Mouse (Mus musculus) lung, postnatal 14 days (tissue): Measurements from ENCODE around the gene Cntnap5b.
"Not testable (repeated sequence)": the region's sequence is repeated elsewhere in the genome, so short reads cannot be mapped to it uniquely, and the experiment has no call there.

Experiments used
- DNase-seq: peaks from one replicate; pipeline ENCODE4 v3.0.0; 2021

Cntnap5b gene

GRCm38 (mm10) chr1:99772614-99773013, at the start of gene Cntnap5b:
Cntnap5b (plus strand) TSS chr1:99772765.
- DNase-seq, result no peak

DNA sequence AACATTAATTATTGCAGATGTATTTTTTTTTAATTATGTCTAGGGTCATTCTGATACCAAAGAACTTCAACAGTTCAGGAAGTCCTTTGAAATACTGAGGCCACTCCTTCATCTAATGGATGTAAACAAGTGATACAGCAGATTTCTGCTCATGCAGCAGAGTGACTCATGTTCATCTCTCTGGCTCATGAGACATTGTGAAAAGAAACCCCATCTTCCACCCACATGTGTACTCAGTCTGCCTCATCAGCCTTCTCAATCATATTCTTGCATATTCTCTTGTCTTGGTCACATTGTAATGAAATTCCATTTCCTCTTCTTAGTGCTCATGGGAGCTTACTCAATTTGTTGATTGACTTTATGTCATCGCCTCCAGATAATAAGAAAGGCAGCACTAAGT, 12.6 kb upstream of the Cntnap5b start:
- no peak for DNase-seq

DNA sequence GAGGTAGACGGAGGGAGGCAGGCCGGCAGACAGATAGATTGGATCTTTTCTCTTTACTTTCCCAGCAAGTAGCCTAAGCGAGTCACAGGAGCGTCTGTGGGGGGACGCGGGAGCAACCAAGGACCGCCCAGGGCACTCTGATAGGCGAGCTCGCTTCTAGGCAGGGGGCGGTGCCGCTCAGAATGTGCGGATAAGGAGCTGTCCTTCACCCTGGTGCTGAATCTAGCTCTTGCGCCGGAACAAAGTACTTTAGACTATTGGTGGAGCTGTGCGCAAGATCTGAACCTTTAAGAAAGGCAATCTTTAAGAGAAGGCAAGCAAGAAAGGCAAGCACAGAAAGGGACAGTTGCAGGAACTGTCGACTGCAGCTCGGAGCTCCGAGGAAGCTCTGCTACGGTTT, 382 bp upstream of the Cntnap5b start:
- DNase-seq, result peak; percentile 14

DNA sequence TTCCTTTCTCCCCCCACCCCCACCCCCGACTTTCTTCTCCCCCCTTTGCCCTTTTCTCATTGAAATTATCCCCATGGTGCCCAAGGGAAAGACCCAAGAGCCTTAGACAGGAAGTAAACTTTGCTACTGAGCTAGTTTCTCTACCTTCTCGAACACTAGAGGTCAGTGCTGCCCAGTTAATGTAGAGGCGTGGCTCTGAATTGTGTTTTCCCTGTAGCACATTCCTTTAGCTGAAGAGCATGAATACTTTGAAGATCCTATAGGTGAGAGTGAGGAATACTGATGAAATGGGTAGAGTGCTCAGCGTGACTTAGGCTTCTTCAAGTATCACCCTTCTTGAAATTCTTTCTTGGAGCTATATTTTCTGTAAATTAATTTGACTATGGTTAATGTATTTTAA, 1.6 kb downstream of the Cntnap5b start:
- DNase-seq, result no peak

- no peak for DNase-seq
These were observed 41.0 kb downstream of the Cntnap5b start for GRCm38 (mm10) chr1:99813334-99814110.

GRCm38 (mm10) chr1:99872344-99872743, 99.8 kb downstream of the Cntnap5b start:
- DNase-seq, result no peak

- DNase-seq, result no peak
These were observed 135.2 kb downstream of the Cntnap5b start for GRCm38 (mm10) chr1:99907774-99908173.

GRCm38 (mm10) chr1:99943515-99943914, 170.9 kb downstream of the Cntnap5b start:
- no peak for DNase-seq

- no peak for DNase-seq
These were observed 186.9 kb downstream of the Cntnap5b start for GRCm38 (mm10) chr1:99959428-99959987.

DNA sequence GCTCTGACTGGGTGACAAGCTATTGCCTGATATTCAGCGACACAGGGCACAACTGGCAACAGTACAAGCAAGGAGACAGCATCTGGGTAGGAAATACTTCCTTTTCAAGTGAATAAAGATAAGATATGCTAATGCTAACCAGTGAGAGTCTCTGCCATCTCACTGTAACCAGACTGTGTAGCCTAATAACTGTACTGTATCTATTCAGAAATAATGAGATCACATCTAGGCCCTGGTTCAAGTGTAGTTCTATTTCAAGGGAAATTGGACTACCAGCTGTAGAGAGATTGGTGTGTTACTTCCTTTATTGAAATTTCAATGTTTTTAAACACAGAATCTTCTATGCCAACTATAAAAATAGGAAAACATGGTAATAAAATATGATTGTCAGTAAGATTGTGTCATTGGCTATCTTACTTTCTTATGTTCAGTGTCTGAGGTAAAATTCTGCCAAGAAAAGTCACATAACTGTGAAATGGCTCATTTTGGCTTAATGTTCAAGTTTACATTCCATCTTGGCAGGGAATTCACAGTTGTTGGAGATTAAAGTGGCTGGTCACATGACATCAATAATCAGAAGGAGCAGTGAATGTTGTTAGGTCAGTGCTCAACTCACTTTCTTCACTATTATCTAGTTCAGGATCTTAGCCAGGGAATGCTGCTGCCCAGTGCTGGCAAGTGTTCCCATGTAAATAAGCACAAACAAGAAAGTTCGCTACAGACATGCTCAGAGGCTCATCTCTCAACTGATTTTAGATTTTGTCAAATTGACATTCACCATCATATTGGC, 194.9 kb downstream of the Cntnap5b start:
- DNase-seq, result no peak

- no peak for DNase-seq
These were observed 197.9 kb downstream of the Cntnap5b start for GRCm38 (mm10) chr1:99970184-99971086.

GRCm38 (mm10) chr1:100001226-100001625, 228.7 kb downstream of the Cntnap5b start:
- not testable (repeated sequence) for DNase-seq

DNA sequence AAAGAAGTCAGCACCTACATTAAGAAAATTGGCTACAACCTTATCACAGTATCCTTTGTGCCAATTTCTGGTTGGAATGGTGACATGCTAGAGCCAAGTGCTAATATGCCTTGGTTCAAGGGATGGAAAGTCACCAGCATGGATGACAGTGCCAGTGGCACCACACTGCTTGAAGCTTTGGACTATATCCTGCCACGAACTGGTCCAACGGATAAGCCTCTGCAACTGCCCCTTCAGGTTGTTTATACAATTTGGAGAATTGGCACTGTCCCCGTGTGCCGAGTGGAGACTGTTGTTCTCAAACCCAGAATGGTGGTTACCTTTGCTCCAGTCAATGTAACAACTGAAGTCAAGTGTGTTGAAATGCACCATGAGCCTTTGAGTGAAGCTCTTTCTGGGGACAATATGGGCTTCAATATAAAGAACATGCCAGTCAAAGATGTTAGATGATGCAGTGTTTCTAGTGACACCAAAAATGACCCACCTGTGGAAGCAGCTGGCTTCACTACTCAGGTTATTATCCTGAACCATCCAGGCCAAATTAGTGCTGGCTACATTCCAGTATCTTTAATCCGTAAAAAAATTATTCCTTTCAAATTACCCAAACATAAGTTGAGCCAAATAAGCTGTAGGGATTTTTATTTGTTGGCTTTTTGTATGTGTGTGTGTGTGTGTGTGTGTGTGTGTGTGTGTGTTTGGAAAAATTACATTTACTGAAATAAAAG, 233.6 kb downstream of the Cntnap5b start:
- no peak for DNase-seq

GRCm38 (mm10) chr1:100041808-100042207, 269.2 kb downstream of the Cntnap5b start:
- no peak for DNase-seq

GRCm38 (mm10) chr1:100079812-100080211, 307.2 kb downstream of the Cntnap5b start:
- no peak for DNase-seq

DNA sequence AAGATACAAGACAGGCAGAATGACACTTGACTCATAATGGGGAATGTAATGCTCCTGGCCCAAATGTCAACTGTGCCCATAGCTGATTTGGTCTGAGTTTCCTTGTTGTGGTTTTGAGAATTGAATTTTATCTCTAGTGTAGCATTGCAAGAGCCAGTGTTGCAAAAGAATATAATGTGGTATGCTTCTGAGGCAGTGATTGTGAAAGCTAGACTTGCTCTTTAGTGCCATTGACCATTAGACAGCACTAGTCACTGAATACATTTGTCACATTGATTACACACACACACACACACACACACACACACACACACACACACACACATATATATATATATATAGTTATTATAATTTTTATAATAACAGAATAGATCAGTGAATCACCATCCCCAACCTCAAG, 328.0 kb downstream of the Cntnap5b start:
- DNase-seq, result no peak

GRCm38 (mm10) chr1:100101017-100101416, 328.5 kb downstream of the Cntnap5b start:
- no peak for DNase-seq

GRCm38 (mm10) chr1:100104343-100104742, 331.8 kb downstream of the Cntnap5b start:
- DNase-seq, result no peak

DNA sequence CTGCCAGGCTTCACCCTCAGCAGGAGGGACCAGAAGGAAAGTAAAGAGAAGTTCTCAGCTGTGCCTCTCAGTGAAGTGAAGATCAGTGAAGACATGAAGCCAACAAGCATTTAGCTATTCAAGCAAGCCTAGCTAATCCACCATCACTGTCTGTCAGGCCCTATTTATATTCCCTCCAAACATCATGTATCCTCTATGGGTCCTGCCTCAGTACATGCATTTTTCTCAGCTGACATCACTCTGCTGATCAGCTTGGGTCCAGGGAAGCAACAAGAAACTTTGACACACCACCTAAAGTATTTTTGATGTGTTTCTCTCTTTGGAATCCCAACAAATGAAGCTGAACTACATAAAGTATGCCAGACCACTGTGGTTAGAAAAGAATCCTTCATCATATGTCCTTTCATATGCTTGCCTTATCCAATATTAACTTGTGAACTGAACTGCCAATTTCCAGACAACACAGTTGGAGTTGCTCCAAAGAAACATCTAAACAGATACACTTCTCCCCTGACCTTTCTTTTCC, 349.9 kb downstream of the Cntnap5b start:
- no peak for DNase-seq

DNA sequence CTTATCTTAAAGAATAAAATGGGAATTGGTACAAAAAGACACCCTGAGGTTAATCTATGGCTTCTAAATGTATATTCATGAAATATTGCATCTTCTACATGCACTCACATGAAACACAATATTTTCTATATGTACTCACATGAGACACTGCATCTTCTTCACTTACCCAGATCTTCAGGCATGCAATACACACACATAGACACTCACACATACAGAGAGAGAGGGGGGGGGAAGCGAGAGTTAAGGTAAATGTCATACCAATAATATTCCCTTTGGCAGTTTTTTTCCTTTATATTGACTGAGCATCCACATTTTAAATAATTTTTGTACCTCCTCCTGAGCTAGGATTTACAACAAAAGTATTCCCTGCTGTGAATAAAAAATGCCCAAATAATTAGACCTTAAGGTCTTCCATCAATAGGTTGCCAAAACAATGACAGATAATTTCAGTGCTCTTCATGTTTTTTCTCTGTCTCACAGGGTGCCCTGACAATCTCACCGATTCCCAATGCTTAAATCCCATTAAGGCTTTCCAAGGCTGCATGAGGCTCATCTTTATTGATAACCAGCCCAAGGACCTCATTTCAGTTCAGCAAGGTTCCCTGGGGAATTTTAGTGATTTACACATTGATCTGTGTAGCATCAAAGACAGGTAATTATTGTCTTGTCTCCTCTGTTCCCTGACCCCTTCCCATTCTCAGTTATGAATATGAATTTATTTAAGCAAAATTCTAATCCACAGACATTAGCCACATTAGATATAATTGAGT, 391.2 kb downstream of the Cntnap5b start:
- no peak for DNase-seq

- DNase-seq, result no peak
These were observed 399.0 kb downstream of the Cntnap5b start for GRCm38 (mm10) chr1:100171566-100171965.
